Mouse (Mus musculus) B cell, adult 2 months (primary cell): ENCODE measurements around the gene Zfp451.
"Not testable (repeated sequence)": the region's sequence is repeated elsewhere in the genome, so short reads cannot be mapped to it uniquely, and the experiment has no call there.

Experiments
- DNase-seq, 2 experiments: peaks; one replicate each; pipeline ENCODE4 v3.0.0; 2022

Gene Zfp451

DNA sequence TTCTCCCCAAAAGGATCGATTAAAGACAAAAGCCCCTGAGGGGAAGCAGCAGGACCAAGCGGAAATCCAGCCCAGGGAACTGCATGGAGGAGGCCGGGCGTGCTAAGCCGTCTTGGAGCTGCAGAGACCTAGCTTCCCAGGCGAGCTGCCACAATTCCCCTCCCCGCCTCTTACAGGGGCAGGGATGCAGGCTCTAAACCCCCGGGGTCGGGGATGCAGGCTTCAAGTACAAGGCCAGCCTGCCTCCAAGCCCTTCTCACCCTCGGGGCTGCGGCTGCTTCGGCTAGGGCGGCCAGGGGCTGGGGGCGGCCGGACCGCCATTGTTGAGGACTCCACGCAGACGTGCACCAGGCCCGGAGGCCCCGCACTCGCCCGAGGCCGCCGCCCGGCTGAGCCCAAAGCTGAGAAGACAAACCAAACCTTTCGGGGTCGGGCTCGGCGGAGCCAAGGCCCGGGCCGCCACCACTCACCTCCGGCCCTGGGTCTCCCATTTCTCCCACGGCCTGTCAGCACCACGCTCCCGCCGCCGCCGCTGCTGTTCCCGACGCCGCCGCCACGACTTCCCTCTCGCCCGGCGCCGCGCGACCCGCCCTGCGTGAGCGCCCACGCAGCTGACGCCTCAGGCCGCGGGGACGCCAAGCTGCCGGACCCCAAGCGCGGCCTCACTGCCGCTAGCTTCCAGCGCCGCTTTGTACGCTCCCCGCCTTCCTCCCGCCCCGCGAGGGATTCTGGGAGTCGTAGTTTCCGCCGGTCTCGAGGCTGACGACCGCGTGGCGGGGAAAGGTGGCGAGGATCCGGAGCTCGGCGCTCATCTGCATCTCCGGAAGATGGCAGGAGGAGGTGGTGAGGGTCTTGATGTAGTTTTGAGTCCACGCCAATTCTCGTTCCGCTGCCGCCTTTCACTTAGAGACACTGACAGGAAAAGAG is at the start of gene Zfp451:
TSS of gene Zfp451 (minus strand) at position 728 of the 927 bp plus-strand sequence.
- DNase-seq: peak; percentile 88 to 89

DNA sequence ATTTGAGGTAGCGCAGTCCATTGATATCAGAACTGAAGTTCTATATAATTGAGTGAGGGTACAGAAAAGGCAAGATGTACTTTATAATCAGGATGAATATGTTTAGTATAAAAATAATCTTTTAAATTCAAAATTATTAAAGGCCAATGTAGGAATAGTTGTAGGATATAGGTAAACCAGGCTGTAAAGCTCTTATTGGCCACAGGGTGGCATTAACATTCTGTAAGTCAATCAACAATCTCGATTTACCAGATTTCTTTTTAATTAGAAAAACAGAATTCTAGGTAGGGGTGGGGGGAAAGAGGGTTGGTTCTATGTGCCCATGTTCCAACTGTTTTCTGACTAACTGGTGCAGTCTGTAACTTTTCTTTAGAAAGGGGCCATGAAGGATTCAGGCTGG is 32.4 kb upstream of the Zfp451 start:
- DNase-seq: no peak

DNA sequence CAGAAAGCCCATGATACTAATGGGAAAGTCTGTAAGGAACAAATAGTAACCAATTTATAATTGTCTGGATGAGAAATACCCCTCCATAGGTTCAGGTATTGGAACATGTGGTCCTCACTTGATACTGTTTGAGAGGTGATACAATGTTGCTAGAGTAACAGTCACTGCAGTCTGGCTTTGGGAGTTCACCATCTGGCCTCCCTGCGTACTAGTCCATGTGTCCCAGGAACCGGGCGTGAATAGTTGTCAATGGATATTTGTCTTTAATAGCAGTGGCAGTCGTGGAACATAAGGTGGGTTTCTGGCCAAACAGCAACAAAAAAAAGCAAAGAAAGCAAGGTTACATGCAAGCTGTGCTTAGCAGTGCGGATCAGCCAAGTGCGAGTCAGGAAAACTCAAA is 29.4 kb upstream of the Zfp451 start:
- DNase-seq: no peak

DNA sequence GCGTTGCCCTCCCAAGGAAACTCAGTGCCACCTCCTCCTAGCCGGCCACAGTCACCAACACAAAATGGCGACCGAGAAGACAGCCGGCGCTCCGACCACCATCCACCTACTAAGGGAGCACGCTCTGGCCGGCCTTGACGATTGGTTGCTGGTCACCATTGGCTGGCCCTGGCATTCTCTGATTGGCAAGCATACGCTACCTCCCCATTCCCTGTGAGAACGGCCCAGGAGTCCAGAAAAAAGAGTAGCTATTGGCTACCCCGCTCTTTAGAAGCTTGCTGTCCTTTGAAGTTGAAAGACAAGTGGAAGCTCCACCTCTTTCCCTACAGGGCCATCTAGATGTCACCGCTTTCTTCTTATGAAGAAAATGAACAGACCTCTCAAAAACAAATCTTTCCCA is 24.6 kb upstream of the Zfp451 start:
- DNase-seq: not testable (repeated sequence)

DNA sequence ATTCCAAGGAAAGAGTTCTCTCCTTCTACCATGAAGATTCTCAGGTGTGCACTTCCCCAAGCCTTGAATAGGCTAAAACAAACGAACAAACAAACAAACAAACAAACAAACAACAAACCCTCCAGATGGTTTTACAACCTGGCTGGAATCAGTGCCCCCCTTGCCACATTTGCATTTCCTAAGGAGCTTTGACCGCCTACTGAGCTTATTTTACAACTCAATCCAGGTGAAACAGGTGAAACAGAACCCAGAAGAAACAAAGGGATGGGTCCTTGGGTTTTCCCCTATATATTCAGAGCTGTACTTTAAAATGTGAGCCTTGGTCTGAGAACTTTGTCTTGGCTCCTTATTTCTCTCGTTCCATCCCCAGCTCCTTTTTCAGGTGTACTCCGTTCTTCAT is 16.2 kb upstream of the Zfp451 start:
- DNase-seq: no peak

DNA sequence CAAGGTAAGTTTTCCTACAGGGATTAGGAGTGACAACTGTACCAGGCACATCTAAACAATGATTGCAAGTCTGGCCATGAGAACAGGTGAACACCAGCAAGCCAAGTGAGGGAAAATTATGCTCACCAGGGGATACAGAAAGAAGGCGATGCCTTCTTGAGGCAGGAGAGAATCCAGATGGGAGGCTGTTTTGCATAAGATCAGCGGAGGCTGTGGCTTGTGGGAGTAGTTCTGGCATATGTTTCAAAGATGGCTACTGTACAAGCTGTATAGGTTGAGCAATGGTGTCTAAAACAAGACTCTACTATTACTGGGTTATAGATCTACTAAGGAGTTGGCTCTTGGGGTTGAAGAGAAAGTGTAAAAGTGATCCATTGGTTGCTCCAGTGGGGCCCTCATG is 3.5 kb upstream of the Zfp451 start:
- DNase-seq: no peak

DNA sequence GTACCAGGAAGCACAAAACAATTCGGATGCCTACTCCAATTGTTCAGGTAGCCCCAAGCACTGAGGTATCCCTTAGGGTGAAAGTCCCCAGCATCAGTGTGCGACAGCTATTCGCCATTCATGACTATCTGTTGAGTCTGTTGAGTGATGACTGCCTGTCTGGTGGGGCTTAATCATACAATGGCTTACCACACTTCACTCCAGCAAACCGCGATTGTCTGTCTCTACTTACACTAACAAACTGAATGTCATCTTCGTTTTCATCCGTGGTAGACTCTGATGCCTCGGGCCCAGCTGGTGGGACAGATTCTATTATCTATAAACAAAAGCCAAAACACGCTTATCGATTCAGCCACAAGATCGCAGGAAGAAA is 914 bp downstream of the Zfp451 start:
- DNase-seq: no peak

DNA sequence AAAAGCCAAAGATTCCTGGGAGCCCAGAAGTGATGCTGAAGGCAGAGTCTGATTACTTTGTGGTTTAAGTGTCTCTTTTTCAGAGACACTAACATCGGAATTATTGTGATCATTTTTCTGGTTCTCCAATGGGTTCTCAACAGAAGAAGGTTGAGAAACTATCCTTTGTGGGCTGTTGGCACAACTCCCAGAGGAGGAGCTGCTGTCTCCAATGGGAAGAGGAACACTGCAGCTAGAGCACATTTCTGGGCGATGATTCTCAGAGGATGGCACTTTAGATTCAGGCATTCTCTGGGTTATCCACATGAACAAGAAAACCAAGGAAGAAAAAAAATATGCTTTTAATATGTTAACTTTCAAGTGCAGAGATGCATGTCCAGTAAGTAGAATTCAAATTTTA is 11.1 kb downstream of the Zfp451 start:
- no peak for DNase-seq

DNA sequence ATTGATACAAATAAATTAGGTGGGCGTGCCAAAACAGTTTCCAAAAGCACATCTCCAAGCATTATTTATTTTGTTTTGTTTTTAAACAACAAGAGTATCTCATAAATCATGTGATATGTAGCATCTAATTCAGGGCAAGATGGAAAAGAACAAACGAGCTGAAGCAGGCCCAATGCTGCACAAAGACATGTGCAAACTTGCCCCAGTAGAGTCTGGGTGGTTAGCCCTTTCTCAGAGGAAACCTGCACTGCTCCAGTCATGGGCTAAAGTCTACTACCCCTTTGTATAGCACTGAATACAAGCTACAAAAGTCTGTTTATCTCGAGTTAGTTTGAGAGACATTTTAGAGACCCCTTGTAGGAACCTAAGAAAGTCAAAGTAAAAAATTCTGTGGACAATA is 14.8 kb downstream of the Zfp451 start:
- DNase-seq: no peak

DNA sequence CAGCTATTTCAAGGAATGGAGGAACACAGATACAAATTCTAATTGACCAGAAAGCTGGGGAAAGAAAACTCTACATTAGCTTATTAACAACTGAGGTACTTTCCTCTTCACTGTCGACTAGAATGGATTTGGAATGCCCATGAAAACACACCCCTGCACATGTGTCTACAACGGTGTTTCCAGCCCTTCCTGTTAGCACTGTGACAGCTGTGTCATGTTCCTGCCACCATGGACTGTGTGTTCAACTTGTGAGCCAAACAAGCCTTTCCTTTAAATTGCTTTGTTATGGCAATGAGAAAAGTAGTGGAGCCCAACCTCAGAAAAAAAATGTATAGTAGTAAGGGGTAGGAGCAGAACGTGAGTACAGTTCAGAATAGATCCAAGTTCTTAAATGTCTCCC is 25.9 kb downstream of the Zfp451 start:
- DNase-seq: no peak

DNA sequence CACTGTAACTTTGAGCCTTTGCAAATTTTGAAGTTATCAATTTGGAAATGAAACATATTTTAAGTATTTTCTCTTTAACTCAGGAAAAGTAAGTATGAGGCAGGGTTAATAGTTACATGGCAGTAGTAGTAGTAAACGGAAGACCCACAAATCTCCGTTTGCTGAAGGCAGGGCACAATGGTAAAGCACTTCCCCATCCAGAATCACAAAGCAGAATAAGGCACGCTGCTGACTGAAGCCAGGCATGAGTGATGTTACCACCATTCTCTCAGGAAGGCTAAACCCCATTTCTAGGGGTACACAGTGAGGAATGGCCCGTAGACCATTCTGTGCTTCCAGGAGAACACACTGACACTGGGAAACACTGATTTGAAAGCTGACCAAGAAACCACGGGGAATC is 26.3 kb downstream of the Zfp451 start:
- no peak for DNase-seq

DNA sequence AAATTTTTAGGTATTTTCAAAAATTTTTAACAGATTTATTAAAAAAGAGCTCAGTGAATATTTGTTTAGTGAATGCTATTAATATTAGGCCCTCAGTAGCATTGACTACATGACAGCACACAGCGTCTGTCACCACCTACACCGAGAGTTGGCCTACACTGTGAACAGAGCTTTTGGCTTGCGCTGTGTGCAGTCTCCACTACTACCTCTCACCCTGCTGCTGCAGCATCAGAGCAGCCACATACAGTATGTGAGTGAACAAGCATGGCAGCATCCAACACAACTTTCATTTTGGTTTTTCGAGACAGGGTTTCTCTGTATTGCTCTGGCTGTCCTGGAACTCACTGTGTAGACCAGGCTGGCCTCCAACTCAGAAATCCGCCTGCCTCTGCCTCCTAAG is 29.8 kb downstream of the Zfp451 start:
- no peak for DNase-seq

DNA sequence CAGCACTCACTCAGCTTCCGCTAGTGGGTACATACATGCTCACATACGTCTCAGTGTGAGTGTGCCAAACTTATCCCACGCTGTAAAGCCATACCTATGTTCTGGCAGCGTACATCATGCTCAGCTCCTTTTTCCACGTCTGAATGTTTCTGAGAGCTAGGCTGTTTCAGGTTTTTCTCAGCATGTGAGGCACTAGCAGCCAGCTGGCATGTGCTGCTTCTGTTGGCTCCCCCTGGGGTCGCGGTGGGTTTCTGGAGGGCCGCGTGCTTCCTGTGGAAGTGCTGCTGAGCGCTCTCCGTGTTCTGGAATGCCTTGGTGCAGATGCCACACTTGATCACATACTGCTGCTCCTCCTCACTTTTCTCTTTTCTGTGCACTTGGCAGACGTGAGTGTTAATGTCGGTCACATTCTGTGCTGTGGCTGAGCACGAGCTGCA is 38.2 kb downstream of the Zfp451 start:
- DNase-seq: no peak

DNA sequence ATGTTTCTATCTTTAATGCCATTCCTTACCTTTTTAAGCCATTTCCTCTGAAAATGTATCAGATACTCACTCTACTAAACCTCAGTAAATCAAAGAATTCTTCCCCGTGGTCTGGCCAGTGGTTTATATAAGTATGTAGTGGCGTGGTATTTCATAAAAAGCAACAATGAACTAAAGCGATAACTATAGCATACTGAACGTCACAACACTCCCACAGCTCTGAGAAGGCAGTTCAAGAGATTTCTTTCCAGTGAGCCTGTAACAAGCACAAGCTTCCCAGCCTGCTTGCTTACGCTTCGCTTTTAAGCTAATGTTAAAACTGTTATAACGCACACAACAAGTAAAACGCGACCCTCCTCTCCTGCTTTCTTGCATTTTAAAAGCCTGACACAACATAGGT is 42.3 kb downstream of the Zfp451 start:
- no peak for DNase-seq

DNA sequence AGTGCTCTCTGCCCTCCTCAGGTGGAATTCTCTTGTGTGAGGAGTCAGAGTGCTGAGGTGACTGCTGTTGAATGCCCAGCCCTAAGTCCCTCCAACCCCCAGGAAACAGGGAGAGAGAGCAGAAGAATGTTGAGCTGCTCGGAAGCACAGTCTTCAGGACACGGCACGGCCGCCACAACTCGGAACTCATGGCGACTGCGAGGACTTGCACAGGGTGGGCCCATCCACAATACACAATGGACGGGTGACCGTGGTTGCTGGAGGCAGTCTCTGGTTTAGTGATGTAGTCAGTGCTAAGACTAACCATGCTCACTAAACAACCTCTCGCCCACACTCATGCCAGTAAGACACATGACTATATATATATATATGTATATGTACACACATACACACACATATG is 42.8 kb downstream of the Zfp451 start:
- no peak for DNase-seq

DNA sequence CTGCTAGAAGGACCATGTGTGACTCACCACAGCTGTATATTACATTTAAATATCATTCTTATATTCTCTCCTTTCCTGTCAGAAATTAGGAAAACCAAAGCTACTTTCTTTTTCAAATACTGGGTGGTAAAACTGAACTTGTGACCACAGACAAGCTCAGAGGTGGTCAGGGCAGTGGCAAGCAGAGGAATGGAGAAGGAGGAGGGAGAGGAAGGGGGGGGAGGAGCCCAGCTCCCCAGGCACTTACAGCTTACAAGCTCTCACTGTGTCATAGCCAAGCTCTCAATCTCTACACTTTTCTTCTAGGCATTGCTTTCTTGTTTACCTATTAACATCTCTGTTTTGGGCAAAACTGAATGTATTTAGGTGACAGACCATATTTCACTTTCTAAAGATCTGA is 45.6 kb downstream of the Zfp451 start:
- no peak for DNase-seq

DNA sequence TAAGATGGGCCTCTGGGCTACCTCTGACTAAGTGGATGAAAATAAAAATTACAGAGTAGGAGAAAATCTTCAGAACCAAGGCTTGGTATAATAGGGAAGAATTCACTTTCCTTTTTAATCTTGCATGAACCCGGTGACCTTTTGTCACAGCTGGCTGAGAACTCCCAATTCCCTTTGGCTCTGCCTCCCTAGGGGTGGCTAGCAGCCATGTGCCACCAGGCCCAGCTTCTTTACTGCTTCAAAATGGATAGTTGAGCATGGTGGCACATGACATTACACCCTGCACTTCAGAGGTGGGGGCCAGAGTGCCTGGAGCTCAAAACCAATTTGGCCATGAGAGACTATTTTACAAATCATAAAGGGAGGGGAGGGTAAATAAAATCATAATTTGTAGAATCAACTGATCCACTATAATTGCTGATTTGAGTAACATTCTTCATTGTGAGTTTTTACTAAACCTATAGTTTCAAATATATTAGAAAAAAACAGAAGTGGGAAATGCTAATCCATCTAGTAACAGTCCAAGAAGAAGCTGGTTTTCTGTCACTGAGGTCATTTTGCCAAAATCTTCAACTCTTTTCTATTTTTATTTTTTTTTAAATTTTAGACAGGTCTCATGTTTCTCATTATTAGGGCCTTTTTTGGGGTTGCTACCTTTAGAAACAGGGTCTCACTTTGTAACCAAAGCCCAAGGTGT is 46.2 kb downstream of the Zfp451 start:
- no peak for DNase-seq

DNA sequence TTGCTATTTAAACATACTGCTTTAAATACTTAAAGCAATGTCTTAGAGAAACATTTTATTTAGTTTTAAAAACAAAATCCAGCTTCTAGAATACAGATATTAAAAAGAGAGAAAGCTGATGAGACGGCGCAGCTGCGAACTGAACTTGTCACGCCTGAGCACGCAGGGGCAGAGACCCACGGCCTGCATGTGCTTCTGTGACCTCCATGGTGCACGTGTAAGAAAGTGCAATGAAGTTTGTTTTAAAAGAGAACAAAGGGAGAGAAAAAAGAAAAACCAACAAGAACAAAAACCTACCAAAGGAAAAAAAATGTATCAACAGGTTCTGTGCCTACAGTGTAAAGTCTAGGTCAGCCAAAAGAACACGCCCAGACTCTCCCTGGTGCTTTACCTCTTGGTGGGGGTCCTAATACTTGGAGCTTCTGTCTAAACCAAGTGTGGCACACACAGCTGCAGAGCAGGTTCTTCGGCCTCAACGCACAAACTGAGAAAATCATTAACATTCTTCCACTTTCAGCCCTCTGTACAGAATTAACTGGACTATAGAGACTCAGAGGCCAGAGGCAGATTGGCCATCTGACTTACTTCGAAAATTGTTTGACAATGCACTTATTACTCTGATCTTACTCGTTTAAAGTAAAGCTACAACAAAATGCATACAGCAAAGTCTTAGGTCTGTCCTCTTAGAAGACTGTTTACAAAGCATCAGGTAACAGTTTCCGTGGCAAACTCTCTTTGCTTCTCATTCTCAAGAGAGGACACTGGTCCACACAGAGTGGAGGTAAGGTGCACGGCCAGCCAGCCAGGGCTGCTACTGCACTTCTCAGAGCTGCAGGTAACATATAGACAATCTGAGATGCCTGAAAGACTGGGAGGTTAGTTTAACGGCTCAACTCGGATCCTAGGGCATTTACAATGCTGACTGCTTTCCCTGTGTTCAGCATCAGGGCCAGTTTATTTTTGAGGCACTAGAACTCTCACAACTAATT is 47.6 kb downstream of the Zfp451 start:
- no peak for DNase-seq

DNA sequence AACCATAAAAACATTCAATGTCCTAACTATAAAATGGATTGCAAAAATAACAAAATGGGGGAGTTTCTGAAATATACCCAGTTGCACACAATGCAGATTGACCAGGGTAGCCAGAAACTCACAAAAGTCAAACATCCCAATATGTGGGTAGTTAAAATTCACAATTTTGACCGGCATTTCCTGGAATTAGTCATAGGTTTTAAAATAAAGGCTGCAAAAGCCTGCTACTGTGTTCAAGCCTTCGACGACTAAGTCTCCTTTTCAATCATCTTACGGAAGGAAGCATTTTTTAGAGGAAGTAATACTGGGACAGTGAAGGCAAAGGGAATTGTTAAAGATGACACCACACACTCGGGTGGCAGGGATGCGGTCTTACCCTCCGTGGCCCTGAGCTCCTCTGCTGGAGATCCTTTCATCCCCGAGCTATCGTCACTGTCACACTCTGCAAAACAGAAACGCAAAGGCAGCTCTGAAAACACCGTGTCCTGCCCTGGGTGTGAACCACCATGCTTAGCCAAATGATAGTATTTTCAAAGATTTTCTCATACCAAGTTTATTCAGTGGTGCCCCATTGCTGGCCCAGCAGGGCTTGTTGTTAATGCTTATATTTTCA is 48.8 kb downstream of the Zfp451 start:
- DNase-seq: no peak

DNA sequence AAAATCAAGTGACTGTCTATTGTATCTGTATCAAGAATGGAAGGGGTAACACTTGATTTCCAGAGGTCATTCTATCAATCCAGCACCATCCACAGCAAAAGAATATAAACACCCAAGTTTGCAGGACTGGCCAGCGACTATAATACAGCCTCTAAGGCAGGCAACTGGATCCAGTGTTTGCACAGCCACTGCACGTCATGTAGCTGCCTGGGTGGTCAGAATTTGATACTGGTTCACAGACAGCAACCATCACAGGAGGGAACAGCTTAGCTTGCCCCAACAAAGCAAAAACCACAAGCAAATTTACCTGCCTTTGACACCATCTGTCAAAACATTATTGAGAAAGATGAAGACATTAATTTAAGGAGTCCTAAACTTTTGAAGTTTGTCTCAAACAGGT is 50.6 kb downstream of the Zfp451 start:
- DNase-seq: no peak

DNA sequence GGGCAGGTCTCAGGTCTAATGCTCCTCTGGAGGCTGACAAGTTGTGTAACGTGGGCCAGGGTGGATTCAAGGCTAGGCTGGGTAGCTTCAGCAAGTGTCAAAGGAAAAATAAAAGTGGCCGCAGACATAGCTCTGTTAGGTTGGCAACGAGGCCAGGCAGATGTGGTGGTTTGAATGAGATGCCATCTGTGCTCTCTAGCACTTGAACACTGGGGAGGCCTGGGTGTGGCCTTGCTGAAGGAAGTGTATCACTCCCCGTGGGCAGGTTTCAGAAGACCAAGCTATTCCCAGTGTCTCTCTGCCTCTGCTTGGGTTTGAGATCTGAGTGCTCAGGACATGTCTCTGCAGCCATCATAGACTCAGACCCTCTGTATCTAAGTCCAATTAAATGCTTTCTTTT is 55.9 kb downstream of the Zfp451 start:
- peak in 1 of 2 experiments; percentile 3 for DNase-seq

DNA sequence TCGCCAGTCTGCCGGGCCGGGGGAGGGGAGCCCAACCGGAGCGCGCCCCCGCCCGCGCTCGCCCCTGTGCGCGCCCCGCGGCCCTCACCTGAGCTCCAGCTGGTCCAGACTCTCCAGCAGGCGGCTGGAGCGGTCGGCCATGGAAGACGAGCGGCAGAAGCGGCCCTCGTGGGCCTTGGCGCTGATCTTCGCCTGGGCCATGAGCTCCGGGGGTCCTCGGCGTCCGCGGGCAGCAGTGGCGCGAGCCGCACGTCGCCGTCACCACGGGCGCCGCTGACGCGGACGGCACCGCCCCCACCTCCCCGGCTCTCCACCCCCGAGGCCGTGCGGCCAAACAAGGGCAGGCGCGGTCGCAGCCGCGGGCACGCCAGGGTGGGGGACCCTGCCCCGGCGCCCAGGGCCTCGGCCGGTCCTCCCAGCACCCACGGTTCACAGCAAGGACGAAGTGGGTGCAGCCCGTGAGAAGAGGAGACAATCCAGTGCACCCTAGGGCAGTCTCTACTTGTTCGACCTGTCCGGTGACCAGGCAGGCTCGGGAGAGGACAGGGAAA is 56.8 kb downstream of the Zfp451 start, which contains the start of gene Bag2:
TSS of gene Bag2 (minus strand) at position 305 of the 551 bp plus-strand sequence.
- DNase-seq: peak; percentile 51 to 56
